Mouse (Mus musculus): ENCODE measurements around the gene Dglucy.

Gene Dglucy

DNA sequence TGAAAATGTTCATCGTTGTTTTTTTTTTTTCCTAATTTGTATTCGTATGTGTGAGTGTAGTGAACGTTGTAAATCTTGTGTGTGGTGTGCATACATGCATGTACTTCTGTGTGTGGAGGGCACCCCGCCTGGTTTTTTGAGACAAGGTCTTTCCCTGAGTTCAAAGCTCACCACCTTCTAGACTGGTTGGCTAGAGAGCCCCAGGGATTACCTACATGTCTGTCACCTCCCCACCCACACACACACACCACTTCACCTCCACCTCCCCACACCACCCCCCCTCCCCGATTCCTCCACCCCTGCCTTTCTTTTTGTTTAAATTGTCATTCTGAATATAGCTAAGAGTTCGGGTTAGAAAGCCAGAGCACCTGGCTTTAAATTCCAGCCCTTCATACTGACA, 122.0 kb downstream of the Dglucy start:
- Histone ChIP-seq H3K4me1 (replicated peaks; ENCODE audit: low read depth, low read length) (peaks cover 32% of the 10 kb centered on the region), H3K27me3 (ENCODE audit: insufficient read depth, low read length) (peaks cover 78% of the 10 kb centered on the region), H3K4me3 (replicated peaks; ENCODE audit: low read length) (no peak overlapping the region), H3K36me3 (ENCODE audit: insufficient read depth, low read length) (no peaks in the 10 kb centered on the region), H3K9me3 (ENCODE audit: low read length) (peaks cover under 1% of the 10 kb centered on the region; the same call in 1 of the 2 replicates)
- TF ChIP-seq NANOG (IDR thresholded peaks at IDR 0.05; ENCODE audit: borderline replicate concordance, low read length) (no peak), CTCF (conservative IDR thresholded peaks at IDR 0.05; ENCODE audit: low read length) (no peak), POU5F1 (IDR thresholded peaks at IDR 0.05; ENCODE audit: borderline replicate concordance, low read length) (no peak)

GRCm38 (mm10) chr12:100901386-100901785, 122.5 kb downstream of the Dglucy start:
- Histone ChIP-seq H3K36me3 (ENCODE audit: insufficient read depth, low read length) (no peaks in the 10 kb centered on the region), H3K4me1 (replicated peaks; ENCODE audit: low read depth, low read length) (peaks cover 32% of the 10 kb centered on the region), H3K27me3 (ENCODE audit: insufficient read depth, low read length) (peaks cover 78% of the 10 kb centered on the region), H3K9me3 (ENCODE audit: low read length) (peaks cover 5% of the 10 kb centered on the region), H3K4me3 (replicated peaks; ENCODE audit: low read length) (no peak overlapping the region)
- no peak for TF ChIP-seq NANOG (IDR thresholded peaks at IDR 0.05; ENCODE audit: borderline replicate concordance, low read length)
- TF ChIP-seq POU5F1 (IDR thresholded peaks at IDR 0.05; ENCODE audit: borderline replicate concordance, low read length), result no peak
- no peak for TF ChIP-seq CTCF (conservative IDR thresholded peaks at IDR 0.05; ENCODE audit: low read length)

DNA sequence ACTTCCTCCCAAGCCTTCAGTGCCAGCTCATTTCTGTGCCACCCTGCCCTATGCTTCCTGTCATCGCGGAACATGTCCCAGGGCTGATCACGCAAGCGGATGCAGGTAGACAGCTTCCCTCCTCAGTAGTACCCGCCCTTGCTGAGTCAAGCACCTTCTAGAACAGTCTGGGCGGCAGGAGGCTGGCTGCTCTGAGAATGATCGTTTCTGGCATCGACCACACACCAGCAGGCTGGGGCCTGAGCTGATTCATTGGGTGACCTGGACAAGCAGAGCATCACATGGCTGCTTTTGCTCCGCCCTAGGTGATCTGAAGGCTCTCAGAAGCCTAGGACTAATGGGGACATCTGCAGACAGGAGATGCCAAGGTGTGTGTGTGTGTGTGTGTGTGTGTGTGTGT, 124.9 kb downstream of the Dglucy start:
- peaks cover 38% of the 10 kb centered on the region for H3K4me1 ChIP-seq (replicated peaks; ENCODE audit: low read depth, low read length)
- H3K9me3 ChIP-seq (ENCODE audit: low read length), result peaks cover 12% of the 10 kb centered on the region
- no peak for TF ChIP-seq POU5F1 (IDR thresholded peaks at IDR 0.05; ENCODE audit: borderline replicate concordance, low read length)
- no peak for TF ChIP-seq CTCF (conservative IDR thresholded peaks at IDR 0.05; ENCODE audit: low read length)
- no peak for TF ChIP-seq NANOG (IDR thresholded peaks at IDR 0.05; ENCODE audit: borderline replicate concordance, low read length)
- no peak overlapping the region for H3K4me3 ChIP-seq (replicated peaks; ENCODE audit: low read length)
- H3K27me3 ChIP-seq (ENCODE audit: insufficient read depth, low read length), result peaks cover 76% of the 10 kb centered on the region
- no peaks in the 10 kb centered on the region for H3K36me3 ChIP-seq (ENCODE audit: insufficient read depth, low read length)

DNA sequence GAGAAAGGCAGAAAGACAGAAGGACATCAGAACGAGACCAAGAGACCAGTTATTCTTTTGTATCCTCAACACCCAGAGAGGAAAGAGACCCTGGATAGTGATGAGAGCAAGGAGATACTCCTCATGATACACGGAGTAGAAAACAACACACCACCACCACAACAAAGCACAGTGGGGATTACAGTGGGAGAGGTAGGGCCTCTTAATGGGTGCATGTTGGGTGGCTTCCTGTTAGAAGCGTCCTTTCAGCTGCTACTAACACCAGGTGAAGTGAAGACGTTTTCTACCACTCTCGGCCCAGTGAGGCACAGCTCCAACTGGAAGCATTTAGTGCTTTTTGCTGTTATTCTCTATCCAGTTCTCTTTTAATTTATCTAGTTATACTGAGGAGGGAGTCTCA, 128.0 kb downstream of the Dglucy start:
- Histone ChIP-seq H3K27me3 (ENCODE audit: insufficient read depth, low read length) (peaks cover 54% of the 10 kb centered on the region), H3K4me3 (replicated peaks; ENCODE audit: low read length) (no peak overlapping the region), H3K36me3 (ENCODE audit: insufficient read depth, low read length) (peaks cover 10% of the 10 kb centered on the region), H3K4me1 (replicated peaks; ENCODE audit: low read depth, low read length) (peaks cover 37% of the 10 kb centered on the region), H3K9me3 (ENCODE audit: low read length) (peaks cover 12% of the 10 kb centered on the region)
- TF ChIP-seq CTCF (conservative IDR thresholded peaks at IDR 0.05; ENCODE audit: low read length) (no peak), POU5F1 (IDR thresholded peaks at IDR 0.05; ENCODE audit: borderline replicate concordance, low read length) (no peak), NANOG (IDR thresholded peaks at IDR 0.05; ENCODE audit: borderline replicate concordance, low read length) (no peak)

DNA sequence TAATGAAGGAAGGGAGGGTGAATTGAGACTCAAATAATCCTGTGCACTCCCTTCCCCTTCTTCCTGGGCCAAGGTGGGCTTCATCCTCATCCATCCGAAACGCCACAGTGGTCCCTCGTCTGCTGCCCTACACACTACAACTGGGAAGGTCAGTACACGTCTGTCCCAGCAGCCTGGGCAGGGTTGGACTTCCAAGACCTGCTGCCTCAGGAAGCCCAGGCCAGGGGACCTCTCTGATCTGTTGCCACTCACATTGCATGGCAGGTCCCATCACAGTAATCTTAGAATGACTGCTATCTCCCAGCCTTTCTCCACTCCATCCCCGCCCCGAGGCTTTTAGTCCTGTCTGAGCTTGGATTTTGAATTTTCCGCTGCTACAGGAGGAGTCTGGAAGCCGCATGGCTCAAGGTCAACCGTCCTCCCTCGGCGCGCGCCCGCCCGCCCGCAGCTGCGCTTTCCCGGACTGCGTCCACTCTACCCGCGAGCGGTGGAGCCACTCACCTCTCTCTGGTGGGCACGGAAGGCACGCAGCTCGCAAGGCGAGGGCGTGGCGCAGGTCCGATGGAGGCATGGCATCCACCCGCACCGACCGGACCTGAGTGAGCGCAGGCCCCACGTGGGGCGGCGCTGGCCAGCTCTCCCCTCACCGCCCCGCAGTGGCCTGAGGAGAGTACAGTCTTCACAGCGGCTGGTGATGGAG, 128.9 kb downstream of the Dglucy start, which contains the start of gene Gpr68:
Gene Gpr68, minus strand, starts transcription at position 601 of the 700 bp plus-strand sequence.
- TF ChIP-seq NANOG (IDR thresholded peaks at IDR 0.05; ENCODE audit: borderline replicate concordance, low read length) (no peak), CTCF (conservative IDR thresholded peaks at IDR 0.05; ENCODE audit: low read length) (no peak), POU5F1 (IDR thresholded peaks at IDR 0.05; ENCODE audit: borderline replicate concordance, low read length) (no peak)
- peaks cover 12% of the 10 kb centered on the region for H3K9me3 ChIP-seq (ENCODE audit: low read length)
- peaks cover 46% of the 10 kb centered on the region for H3K4me1 ChIP-seq (replicated peaks; ENCODE audit: low read depth, low read length)

GRCm38 (mm10) chr12:100908298-100909034, 129.6 kb downstream of the Dglucy start:
- peaks cover 12% of the 10 kb centered on the region for H3K9me3 ChIP-seq (ENCODE audit: low read length)
- H3K4me3 ChIP-seq (replicated peaks; ENCODE audit: low read length), result peak overlapping the region; percentile 76
- peaks cover 39% of the 10 kb centered on the region for H3K27me3 ChIP-seq (ENCODE audit: insufficient read depth, low read length)
- no peak for TF ChIP-seq NANOG (IDR thresholded peaks at IDR 0.05; ENCODE audit: borderline replicate concordance, low read length)
- peaks cover 52% of the 10 kb centered on the region for H3K4me1 ChIP-seq (replicated peaks; ENCODE audit: low read depth, low read length)
- H3K36me3 ChIP-seq (ENCODE audit: insufficient read depth, low read length), result peaks cover 26% of the 10 kb centered on the region

More for the DNA sequence above, 128.9 kb downstream of the Dglucy start, which contains the start of gene Gpr68:
- H3K4me3 ChIP-seq (replicated peaks; ENCODE audit: low read length), result peak within 1 kb of the TSS; percentile 76
- H3K36me3 ChIP-seq (ENCODE audit: insufficient read depth, low read length), result peaks cover 19% of the 10 kb centered on the region
- peaks cover 45% of the 10 kb centered on the region for H3K27me3 ChIP-seq (ENCODE audit: insufficient read depth, low read length)

- TF ChIP-seq CTCF (conservative IDR thresholded peaks at IDR 0.05; ENCODE audit: low read length), result no peak
- TF ChIP-seq POU5F1 (IDR thresholded peaks at IDR 0.05; ENCODE audit: borderline replicate concordance, low read length), result no peak
- no peak for TF ChIP-seq NANOG (IDR thresholded peaks at IDR 0.05; ENCODE audit: borderline replicate concordance, low read length)
- peaks cover 36% of the 10 kb centered on the region for H3K27me3 ChIP-seq (ENCODE audit: insufficient read depth, low read length)
- H3K9me3 ChIP-seq (ENCODE audit: low read length), result peaks cover 12% of the 10 kb centered on the region
- peaks cover 39% of the 10 kb centered on the region for H3K36me3 ChIP-seq (ENCODE audit: insufficient read depth, low read length)
- H3K4me1 ChIP-seq (replicated peaks; ENCODE audit: low read depth, low read length), result peaks cover 49% of the 10 kb centered on the region
- H3K4me3 ChIP-seq (replicated peaks; ENCODE audit: low read length), result no peak overlapping the region
These were observed 130.9 kb downstream of the Dglucy start for GRCm38 (mm10) chr12:100909765-100910164.

DNA sequence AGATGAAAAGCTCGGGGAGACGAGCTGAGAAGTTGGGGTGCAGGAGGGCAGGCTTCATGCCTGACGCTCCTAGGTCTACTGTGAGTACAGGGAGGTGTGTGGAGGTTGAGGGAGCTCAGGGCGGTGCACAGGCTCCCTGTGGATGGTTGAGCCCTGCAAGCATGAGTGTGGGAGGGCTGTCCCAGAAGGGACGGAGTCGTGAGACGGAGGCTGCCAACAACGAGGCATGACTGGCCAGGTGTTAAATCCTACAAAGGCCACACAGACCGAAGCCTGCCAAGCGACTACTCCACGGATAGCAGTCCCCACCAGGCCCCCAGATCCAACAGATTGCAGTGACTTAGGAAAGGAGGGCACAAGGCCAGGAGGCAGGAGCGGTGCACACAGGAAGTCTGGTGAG, 131.9 kb downstream of the Dglucy start:
- H3K4me1 ChIP-seq (replicated peaks; ENCODE audit: low read depth, low read length), result peaks cover 49% of the 10 kb centered on the region
- TF ChIP-seq POU5F1 (IDR thresholded peaks at IDR 0.05; ENCODE audit: borderline replicate concordance, low read length) (no peak), CTCF (conservative IDR thresholded peaks at IDR 0.05; ENCODE audit: low read length) (no peak), NANOG (IDR thresholded peaks at IDR 0.05; ENCODE audit: borderline replicate concordance, low read length) (no peak)
- peaks cover 12% of the 10 kb centered on the region for H3K9me3 ChIP-seq (ENCODE audit: low read length)
- H3K36me3 ChIP-seq (ENCODE audit: insufficient read depth, low read length), result peaks cover 49% of the 10 kb centered on the region
- H3K4me3 ChIP-seq (replicated peaks; ENCODE audit: low read length), result 0 out of 2 replicates have a peak overlapping the region, but pooled peaks have one; percentile 4
- H3K27me3 ChIP-seq (ENCODE audit: insufficient read depth, low read length), result peaks cover 33% of the 10 kb centered on the region
